Mouse (Mus musculus) liver (tissue): ENCODE results near the gene Ngp.
A peak's percentile ranks its signal among the peaks of the same experiment; 100 is the strongest.

Experiments used
- DNase-seq: peaks from one replicate; pipeline ENCODE4 v3.0.0-alpha.2; 2020; ENCODE audit warnings: mixed read lengths

The Ngp gene

GRCm38 (mm10) chr9:110436041-110436440, 16.5 kb downstream of the Ngp start:
- no peak for DNase-seq

GRCm38 (mm10) chr9:110440049-110440448, 20.5 kb downstream of the Ngp start:
- no peak for DNase-seq

- DNase-seq = peak; percentile 24
Measured at GRCm38 (mm10) chr9:110440559-110440958, 21.0 kb downstream of the Ngp start.

- no peak for DNase-seq
Measured at GRCm38 (mm10) chr9:110448356-110448755, 28.8 kb downstream of the Ngp start.

- DNase-seq = peak; percentile 78
Measured at GRCm38 (mm10) chr9:110448857-110449617, 29.5 kb downstream of the Ngp start.

GRCm38 (mm10) chr9:110452523-110452922, 33.0 kb downstream of the Ngp start:
- no peak for DNase-seq

GRCm38 (mm10) chr9:110457926-110458325, 38.4 kb downstream of the Ngp start:
- no peak for DNase-seq

- DNase-seq = peak; percentile 19
Measured at GRCm38 (mm10) chr9:110459145-110459727, 39.7 kb downstream of the Ngp start.

GRCm38 (mm10) chr9:110460884-110461815, 41.6 kb downstream of the Ngp start:
- no peak for DNase-seq

GRCm38 (mm10) chr9:110462321-110462720, 42.8 kb downstream of the Ngp start:
- no peak for DNase-seq

GRCm38 (mm10) chr9:110463983-110464591, 44.5 kb downstream of the Ngp start:
- no peak for DNase-seq

- no peak for DNase-seq
Measured at GRCm38 (mm10) chr9:110465336-110465735, 45.8 kb downstream of the Ngp start.

- no peak for DNase-seq
Measured at GRCm38 (mm10) chr9:110466179-110466578, 46.6 kb downstream of the Ngp start.
